Mouse (Mus musculus) CH12.LX (cell line): ENCODE data around the gene Rrp1. TPM values are rescaled to one million over a fixed set of nuclear protein-coding genes. Genes with fewer than 3 reads are reported as not detected.

Source experiments
- DNase-seq: peaks from one replicate; pipeline ENCODE4 v3.0.0-alpha.2; 2013; ENCODE audit errors: extremely low read depth
- H3K27ac ChIP-seq: 2 replicates; pipeline ENCODE4 v1.5.1; 2012; ENCODE audit warnings: low read depth, mild to moderate bottlenecking, control low read depth, moderate library complexity; ENCODE audit not compliant: insufficient read depth
- H3K27me3 ChIP-seq: replicated peaks from 2 replicates; pipeline ENCODE3; 2012; ENCODE audit warnings: inconsistent platforms
- H3K36me3 ChIP-seq, 2 experiments: replicated peaks in 1 of 2; 2 replicates each; pipeline versions ENCODE3 to v1.6.1; 2012; ENCODE audit warnings: inconsistent platforms in 1 of 2, low read length in 1 of 2, mild to moderate bottlenecking in 1 of 2, mixed read lengths in 1 of 2, moderate library complexity in 1 of 2; ENCODE audit not compliant: control insufficient read depth in 1 of 2, insufficient read depth in 1 of 2
- H3K4me1 ChIP-seq, 2 experiments: 2 replicates each; pipeline ENCODE4 v1.6.1; 2012; ENCODE audit warnings: inconsistent platforms in 1 of 2, moderate library complexity in 1 of 2; ENCODE audit not compliant: insufficient read depth in 2 of 2, control insufficient read depth in 1 of 2
- H3K4me2 ChIP-seq: 2 replicates; pipeline ENCODE4 v1.6.1; 2012; ENCODE audit warnings: low read depth, mild to moderate bottlenecking, control low read depth; ENCODE audit not compliant: poor library complexity, insufficient read depth, severe bottlenecking
- H3K4me3 ChIP-seq, 3 experiments: fragments of 150-350 bp in 1 of 3; sonication (generic) in 1 of 3; replicated peaks in 1 of 3; 2 replicates each; pipeline versions ENCODE3 to v1.5.1; 2011 to 2012; ENCODE audit warnings: low read depth in 2 of 3, low read length in 2 of 3, mild to moderate bottlenecking in 2 of 3, moderate library complexity in 2 of 3, control low read depth in 1 of 3, improper control_type of control experiment in 1 of 3, inconsistent platforms in 1 of 3, mixed read lengths in 1 of 3; ENCODE audit not compliant: poor library complexity in 1 of 3
- H3K79me2 ChIP-seq: replicated peaks from 2 replicates; pipeline ENCODE4 v1.6.1; 2012; ENCODE audit warnings: mild to moderate bottlenecking, moderate library complexity; ENCODE audit not compliant: control insufficient read depth, poor library complexity, insufficient read depth, severe bottlenecking; ENCODE audit errors: extremely low read depth
- H3K9ac ChIP-seq: 2 replicates; pipeline ENCODE4 v1.6.1; 2012; ENCODE audit warnings: low read depth, mild to moderate bottlenecking, control low read depth, moderate library complexity; ENCODE audit not compliant: insufficient read depth
- H3K9me3 ChIP-seq: replicated peaks from 2 replicates; pipeline ENCODE3; 2012; ENCODE audit warnings: low read length, inconsistent platforms, mixed read lengths
- BHLHE40 ChIP-seq: IDR thresholded peaks from 2 replicates; pipeline ENCODE4 v1.6.1; 2011; ENCODE audit warnings: mild to moderate bottlenecking, low read depth, low read length, improper control_type of control experiment
- CHD1 ChIP-seq: IDR thresholded peaks from 2 replicates; pipeline ENCODE4 v1.6.1; 2012; ENCODE audit warnings: low read depth, low read length, improper control_type of control experiment, inconsistent platforms
- CHD2 ChIP-seq: IDR thresholded peaks from 2 replicates; pipeline ENCODE4 v1.6.1; 2011; ENCODE audit warnings: low read length, improper control_type of control experiment
- CTCF ChIP-seq, 2 experiments: IDR thresholded peaks in 1 of 2; conservative IDR thresholded peaks in 1 of 2; 2 replicates each; pipeline ENCODE4 v1.5.1; 2011 to 2012; ENCODE audit warnings: low read depth in 2 of 2, low read length in 2 of 2, improper control_type of control experiment in 1 of 2, inconsistent platforms in 1 of 2, mild to moderate bottlenecking in 1 of 2, moderate library complexity in 1 of 2
- ETS1 ChIP-seq: conservative IDR thresholded peaks from 2 replicates; pipeline ENCODE4 v1.6.1; 2012; ENCODE audit warnings: low read depth, mild to moderate bottlenecking, inconsistent platforms, low read length, improper control_type of control experiment, moderate library complexity
- GABPA ChIP-seq: IDR thresholded peaks from 2 replicates; pipeline ENCODE4 v1.6.1; 2012; ENCODE audit warnings: low read depth, low read length, improper control_type of control experiment, inconsistent platforms; ENCODE audit not compliant: insufficient replicate concordance
- HCFC1 ChIP-seq: IDR thresholded peaks from 2 replicates; pipeline ENCODE4 v1.6.1; 2012; ENCODE audit warnings: low read depth, mild to moderate bottlenecking, inconsistent platforms, low read length, improper control_type of control experiment
- IRF4 ChIP-seq: IDR thresholded peaks from 2 replicates; pipeline ENCODE4 v1.6.1; 2014; ENCODE audit warnings: low read depth, mild to moderate bottlenecking, inconsistent platforms, low read length, improper control_type of control experiment
- JUND ChIP-seq: conservative IDR thresholded peaks from 2 replicates; pipeline ENCODE4 v1.6.1; 2011; ENCODE audit warnings: low read depth, low read length, improper control_type of control experiment
- MAFK ChIP-seq: IDR thresholded peaks from 2 replicates; pipeline ENCODE4 v1.6.1; 2011; ENCODE audit warnings: low read length, improper control_type of control experiment; ENCODE audit not compliant: insufficient replicate concordance
- MAX ChIP-seq: IDR thresholded peaks from 2 replicates; pipeline ENCODE4 v1.6.1; 2011; ENCODE audit warnings: low read length, improper control_type of control experiment
- MEF2A ChIP-seq: IDR thresholded peaks from 2 replicates; pipeline ENCODE4 v1.6.1; 2014; ENCODE audit warnings: low read depth, mild to moderate bottlenecking, inconsistent platforms, low read length, improper control_type of control experiment, borderline replicate concordance
- MXI1 ChIP-seq: IDR thresholded peaks from 2 replicates; pipeline ENCODE4 v1.6.1; 2011; ENCODE audit warnings: mild to moderate bottlenecking, low read depth, low read length, improper control_type of control experiment
- MYC ChIP-seq: IDR thresholded peaks from 2 replicates; pipeline ENCODE4 v1.6.1; 2011; ENCODE audit warnings: low read depth, mild to moderate bottlenecking, improper control_type of control experiment, low read length
- NELFE ChIP-seq: IDR thresholded peaks from 2 replicates; pipeline ENCODE4 v1.6.1; 2011; ENCODE audit warnings: low read depth, low read length, improper control_type of control experiment
- NRF1 ChIP-seq: IDR thresholded peaks from 2 replicates; pipeline ENCODE4 v1.6.1; 2014; ENCODE audit warnings: low read depth, mild to moderate bottlenecking, inconsistent platforms, low read length, improper control_type of control experiment, moderate library complexity
- PAX5 ChIP-seq: IDR thresholded peaks from 2 replicates; pipeline ENCODE4 v1.6.1; 2012; ENCODE audit warnings: low read length, inconsistent platforms, mixed read lengths
- POLR2A ChIP-seq: IDR thresholded peaks from 2 replicates; pipeline ENCODE4 v1.6.1; 2011; ENCODE audit warnings: low read depth, mild to moderate bottlenecking, improper control_type of control experiment, low read length
- POLR2AphosphoS2 ChIP-seq: IDR thresholded peaks from 2 replicates; pipeline ENCODE4 v1.6.1; 2011; ENCODE audit warnings: low read depth, low read length, improper control_type of control experiment
- RAD21 ChIP-seq: IDR thresholded peaks from 2 replicates; pipeline ENCODE4 v1.6.1; 2011; ENCODE audit warnings: low read depth, mild to moderate bottlenecking, low read length, improper control_type of control experiment, moderate library complexity
- SIN3A ChIP-seq: IDR thresholded peaks from 2 replicates; pipeline ENCODE4 v1.6.1; 2012; ENCODE audit warnings: low read length, improper control_type of control experiment, inconsistent platforms
- TBP ChIP-seq: conservative IDR thresholded peaks from 2 replicates; pipeline ENCODE4 v1.6.1; 2011; ENCODE audit warnings: low read depth, low read length, improper control_type of control experiment
- TCF12 ChIP-seq: IDR thresholded peaks from 2 replicates; pipeline ENCODE4 v1.6.1; 2014; ENCODE audit warnings: low read depth, mild to moderate bottlenecking, inconsistent platforms, low read length, improper control_type of control experiment
- USF1 ChIP-seq: IDR thresholded peaks from 2 replicates; pipeline ENCODE4 v1.6.1; 2014; ENCODE audit warnings: low read depth, mild to moderate bottlenecking, inconsistent platforms, low read length, improper control_type of control experiment
- USF2 ChIP-seq: conservative IDR thresholded peaks from 2 replicates; pipeline ENCODE4 v1.6.1; 2011; ENCODE audit warnings: low read depth, low read length, improper control_type of control experiment
- ZNF384 ChIP-seq: IDR thresholded peaks from 2 replicates; pipeline ENCODE4 v1.6.1; 2012; ENCODE audit warnings: low read depth, low read length, improper control_type of control experiment, inconsistent platforms
- dilution Hi-C: fragments of 300-500 bp; cut with MboI; formaldehyde crosslinking; loops from 2 replicates; pipeline ENCODE4 v1.14.3; 2020; ENCODE audit warnings: low sequenced_read_pairs; ENCODE audit not compliant: extremely low pct_unique_long_range_greater_than_20kb, extremely low pct_ligation_motif_present
- in situ Hi-C: fragments of 300-500 bp; cut with MboI; formaldehyde crosslinking; loops from 3 replicates; pipeline ENCODE4 v1.14.3; 2019; ENCODE audit warnings: low sequenced_read_pairs, low pct_ligation_motif_present, low pct_unique_long_range_greater_than_20kb, mixed read lengths
- polyA plus RNA-seq: library from polyadenylated mRNA; unstranded; fragments of >175 nt; gene quantifications from 2 replicates; pipeline ENCODE4 v1.2.1, GENCODE M21; 2012; ENCODE audit warnings: low read depth; ENCODE audit not compliant: insufficient read length
- total RNA-seq, 2 experiments: library from RNA; depleted of rRNA; stranded (reverse); fragments of 300-350 nt in 1 of 2; fragments of >200 nt in 1 of 2; gene quantifications; 2 replicates each; pipeline ENCODE4 v1.2.3; 2012 to 2014

The Rrp1 gene
- total and polyA plus RNA-seq, 3 experiments = 138 to 327 (median 189) TPM

DNA sequence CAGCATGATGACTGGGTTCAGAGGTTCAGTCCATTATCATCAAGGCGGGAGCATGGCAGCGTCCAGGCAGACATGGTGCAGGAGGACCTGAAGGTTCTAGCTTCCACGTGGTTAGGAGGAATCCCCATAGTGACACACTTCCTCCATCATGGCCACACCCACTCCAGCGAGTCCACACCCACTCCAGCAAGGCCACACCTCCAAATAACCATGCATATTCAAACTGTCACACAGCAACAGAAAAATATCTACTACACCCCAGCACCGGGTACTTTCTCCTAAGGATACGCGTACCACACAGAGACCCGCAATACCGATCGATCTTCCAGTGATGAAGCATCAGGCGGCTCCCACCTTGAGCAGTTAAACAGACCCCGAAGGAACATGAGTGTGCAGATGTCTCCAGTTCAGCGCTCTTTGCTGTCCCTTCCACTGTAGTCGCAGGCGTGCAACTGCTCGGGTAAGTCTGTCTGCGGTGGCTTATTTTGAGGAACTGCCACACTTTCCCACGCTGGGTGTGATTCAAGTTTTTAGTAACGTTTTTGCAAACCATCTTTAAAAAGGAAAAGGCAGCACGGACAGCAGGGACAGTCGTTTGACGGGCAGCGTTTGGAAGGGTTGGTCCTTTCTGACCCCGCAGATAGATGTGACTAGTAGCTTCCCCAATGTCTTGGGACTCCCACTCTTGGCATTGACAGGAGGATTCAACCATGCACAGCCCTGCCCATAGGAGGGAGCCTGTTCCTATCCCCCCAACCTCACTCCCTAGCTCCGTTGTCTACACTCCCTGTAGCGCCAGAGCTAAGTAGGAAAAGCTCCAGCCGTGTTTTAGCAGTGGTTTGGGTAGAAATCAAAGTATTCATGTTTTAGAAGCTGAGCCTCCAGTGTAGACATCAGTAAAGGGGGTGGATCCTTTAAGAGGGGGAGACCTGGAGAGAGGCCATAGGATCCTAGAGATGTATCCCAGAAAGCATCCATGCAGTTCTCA, 39.9 kb downstream of the Rrp1 start:
- Histone ChIP-seq H3K9ac (no peak overlapping the region), H3K27me3 (peaks cover 19% of the 10 kb centered on the region), H3K4me2 (peak overlapping the region; percentile 79), H3K79me2 (no peaks in the 10 kb centered on the region), H3K9me3 (peaks cover 9% of the 10 kb centered on the region), H3K27ac (no peak overlapping the region), H3K36me3 (no peaks in the 10 kb centered on the region), H3K4me1 (peaks cover 8 to 22% of the 10 kb centered on the region in 2 experiments), H3K4me3 (peak overlapping the region; percentile 31 to 42 (median 39))
- in situ Hi-C loops = loop anchor here (10.0 kb wide), 1 partner anchor 188 kb away; the partner anchor contains the start of gene Pwp2
- dilution Hi-C loops = no loop called here
- TF ChIP-seq MAX (peak; percentile 99), POLR2A (peak; percentile 77), TCF12 (peak; percentile 14; the same call in 1 of the 2 replicates), BHLHE40 (peak; percentile 53), CHD2 (0 out of 2 replicates have a peak, but pooled peaks have one; percentile 24), MEF2A (0 out of 2 replicates have a peak, but pooled peaks have one; percentile 25), MYC (peak; percentile 100), USF1 (no peak; the same call in 1 of the 2 replicates), MXI1 (peak; percentile 99), PAX5 (no peak), IRF4 (0 out of 2 replicates have a peak, but pooled peaks have one; percentile 29), TBP (peak; percentile 71), USF2 (peak; percentile 29; the same call in 1 of the 2 replicates), HCFC1 (peak; percentile 34), SIN3A (peak; percentile 90), NELFE (peak; percentile 64), ZNF384 (no peak), POLR2AphosphoS2 (no peak)
- peak; percentile 85 for DNase-seq

DNA sequence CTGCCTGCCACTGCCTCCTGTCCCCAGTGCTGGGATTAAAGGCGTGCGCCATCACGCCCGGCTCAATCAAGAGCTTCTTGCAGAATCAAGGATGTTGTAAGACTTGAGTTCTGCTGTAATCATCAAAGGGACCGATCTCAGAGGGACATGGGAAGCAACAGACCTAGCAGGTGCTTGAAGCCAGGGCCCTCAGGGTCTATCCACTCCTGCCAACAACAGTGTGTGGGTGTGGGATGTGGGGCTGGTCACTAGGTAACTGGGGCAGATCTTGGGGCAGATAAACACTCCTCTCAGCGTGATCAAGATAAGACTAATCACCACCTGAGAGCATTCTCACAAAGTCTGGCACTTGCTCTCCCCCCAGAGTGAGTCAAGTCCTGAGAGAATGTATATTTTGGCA, 41.1 kb downstream of the Rrp1 start:
- no peaks in the 10 kb centered on the region for H3K36me3 ChIP-seq
- no peak for DNase-seq
- peaks cover 19% of the 10 kb centered on the region for H3K27me3 ChIP-seq
- no peaks in the 10 kb centered on the region for H3K79me2 ChIP-seq
- peak overlapping the region; percentile 79 for H3K4me2 ChIP-seq
- peaks cover 8 to 25% of the 10 kb centered on the region in 2 experiments for H3K4me1 ChIP-seq
- no peak overlapping the region for H3K27ac ChIP-seq
- dilution Hi-C loops = no loop called here
- in situ Hi-C loops = loop anchor here (10.0 kb wide), 1 partner anchor 187 kb away; the partner anchor contains the start of gene Pwp2
- no peak overlapping the region for H3K4me3 ChIP-seq
- peaks cover 9% of the 10 kb centered on the region for H3K9me3 ChIP-seq
- H3K9ac ChIP-seq = no peak overlapping the region
- no peak for TF ChIP-seq IRF4
- no peak for TF ChIP-seq PAX5
- no peak for TF ChIP-seq BHLHE40
- no peak for TF ChIP-seq TCF12
- TF ChIP-seq CTCF (conservative IDR thresholded peaks at IDR 0.05 in 1 of 2, IDR thresholded peaks at IDR 0.05 in 1 of 2; ENCODE audit: low read depth in 2 of 2, low read length in 2 of 2) = no peak
- no peak for TF ChIP-seq GABPA
- no peak for TF ChIP-seq NRF1
- TF ChIP-seq CHD2 = no peak
- no peak for TF ChIP-seq RAD21
- no peak for TF ChIP-seq ZNF384
- TF ChIP-seq MAFK = no peak
- TF ChIP-seq JUND = no peak
- no peak for TF ChIP-seq ETS1
- TF ChIP-seq MXI1 = no peak
- TF ChIP-seq MAX = no peak
- TF ChIP-seq CHD1 = no peak
